Mouse (Mus musculus): ENCODE data around the gene Inpp5e. TPM values are rescaled to one million over a fixed set of nuclear protein-coding genes. Genes with fewer than 3 reads are reported as not detected.

The Inpp5e gene
- polyA plus RNA-seq, 1 experiment from 2014 or later, result 15.5 TPM

- Histone ChIP-seq H3K27ac (replicated peaks) (no peak within 1 kb of the TSS), H3K27me3 (replicated peaks) (no peaks in the 10 kb centered on the region), H3K9me3 (no peaks in the 10 kb centered on the region), H3K36me3 (peaks cover 36% of the 10 kb centered on the region), H3K9ac (no peak within 1 kb of the TSS), H3K4me1 (peaks cover 17% of the 10 kb centered on the region), H3K4me3 (no peak within 1 kb of the TSS), H3K4me2 (no peak within 1 kb of the TSS)
- ATAC-seq (ENCODE audit: extremely low read depth, insufficient number of reproducible peaks, low FRiP score, low TSS enrichment), result no peak
- WGBS, result 41% methylated on average over 3 of the region's 3 CpGs
These were observed 48.2 kb downstream of the Inpp5e start, which contains the start of gene Card9 for GRCm38 (mm10) chr2:26360772-26361171. Gene Card9 (minus strand): TSS chr2:26360918.

- Histone ChIP-seq H3K9ac (no peak overlapping the region), H3K4me1 (peaks cover 10% of the 10 kb centered on the region), H3K4me2 (no peak overlapping the region), H3K9me3 (no peaks in the 10 kb centered on the region), H3K27me3 (replicated peaks) (no peaks in the 10 kb centered on the region), H3K27ac (replicated peaks) (no peak overlapping the region), H3K36me3 (peaks cover 29% of the 10 kb centered on the region), H3K4me3 (no peak overlapping the region)
- ATAC-seq (ENCODE audit: extremely low read depth, insufficient number of reproducible peaks, low FRiP score, low TSS enrichment), result no peak
- 79% methylated on average over 6 of the region's 6 CpGs for WGBS
These were observed 49.0 kb downstream of the Inpp5e start for GRCm38 (mm10) chr2:26359983-26360382.

- no peak for ATAC-seq (ENCODE audit: extremely low read depth, insufficient number of reproducible peaks, low FRiP score, low TSS enrichment)
- Histone ChIP-seq H3K4me1 (no peaks in the 10 kb centered on the region; the same call in 1 of the 2 replicates), H3K9me3 (no peaks in the 10 kb centered on the region), H3K4me3 (no peak overlapping the region), H3K27ac (replicated peaks) (no peak overlapping the region), H3K9ac (no peak overlapping the region), H3K4me2 (no peak overlapping the region), H3K27me3 (replicated peaks) (no peaks in the 10 kb centered on the region), H3K36me3 (peaks cover 17% of the 10 kb centered on the region)
- 81% methylated on average over 13 of the region's 13 CpGs for WGBS
These were observed 50.2 kb downstream of the Inpp5e start for GRCm38 (mm10) chr2:26358667-26359320.

- H3K4me2 ChIP-seq, result no peak overlapping the region
- WGBS, result 52% methylated on average over 15 of the region's 15 CpGs
- peaks cover 4% of the 10 kb centered on the region for H3K36me3 ChIP-seq
- no peak overlapping the region for H3K27ac ChIP-seq (replicated peaks)
- no peaks in the 10 kb centered on the region for H3K9me3 ChIP-seq
- no peaks in the 10 kb centered on the region for H3K27me3 ChIP-seq (replicated peaks)
- H3K9ac ChIP-seq, result no peak overlapping the region
- no peak for ATAC-seq (ENCODE audit: extremely low read depth, insufficient number of reproducible peaks, low FRiP score, low TSS enrichment)
- H3K4me1 ChIP-seq, result peaks cover 5% of the 10 kb centered on the region
- no peak overlapping the region for H3K4me3 ChIP-seq
These were observed 51.5 kb downstream of the Inpp5e start for GRCm38 (mm10) chr2:26357484-26357883.

GRCm38 (mm10) chr2:26356678-26357077 is 52.3 kb downstream of the Inpp5e start:
- Histone ChIP-seq H3K9me3 (no peaks in the 10 kb centered on the region), H3K36me3 (0 out of 2 replicates have a peak, but pooled peaks cover 3% of the 10 kb centered on the region), H3K9ac (no peak overlapping the region), H3K4me3 (no peak overlapping the region), H3K27me3 (replicated peaks) (no peaks in the 10 kb centered on the region), H3K27ac (replicated peaks) (no peak overlapping the region), H3K4me2 (no peak overlapping the region), H3K4me1 (peaks cover 6% of the 10 kb centered on the region)
- ATAC-seq (ENCODE audit: extremely low read depth, insufficient number of reproducible peaks, low FRiP score, low TSS enrichment), result no peak
- 66% methylated on average over 7 of the region's 7 CpGs for WGBS

GRCm38 (mm10) chr2:26356231-26356630 is 52.8 kb downstream of the Inpp5e start:
- WGBS, result 69% methylated on average over 4 of the region's 4 CpGs

GRCm38 (mm10) chr2:26354401-26354800 is 54.6 kb downstream of the Inpp5e start:
- H3K9ac ChIP-seq, result no peak overlapping the region
- H3K9me3 ChIP-seq, result no peaks in the 10 kb centered on the region
- ATAC-seq (ENCODE audit: extremely low read depth, insufficient number of reproducible peaks, low FRiP score, low TSS enrichment), result no peak
- no peak overlapping the region for H3K4me3 ChIP-seq
- no peak overlapping the region for H3K27ac ChIP-seq (replicated peaks)
- no peaks in the 10 kb centered on the region for H3K27me3 ChIP-seq (replicated peaks)
- H3K36me3 ChIP-seq, result peaks cover 10% of the 10 kb centered on the region
- 76% methylated on average over 4 of the region's 4 CpGs for WGBS
- peaks cover 17% of the 10 kb centered on the region for H3K4me1 ChIP-seq
- no peak overlapping the region for H3K4me2 ChIP-seq

More at GRCm38 (mm10) chr2:26356231-26356630, 52.8 kb downstream of the Inpp5e start:
- Histone ChIP-seq H3K4me2 (no peak overlapping the region), H3K36me3 (no peaks in the 10 kb centered on the region), H3K27ac (replicated peaks) (no peak overlapping the region), H3K4me1 (peaks cover 7% of the 10 kb centered on the region), H3K4me3 (no peak overlapping the region), H3K9me3 (no peaks in the 10 kb centered on the region), H3K27me3 (replicated peaks) (no peaks in the 10 kb centered on the region), H3K9ac (no peak overlapping the region)
- ATAC-seq (ENCODE audit: extremely low read depth, insufficient number of reproducible peaks, low FRiP score, low TSS enrichment), result no peak

GRCm38 (mm10) chr2:26353066-26353980 is 55.7 kb downstream of the Inpp5e start:
- Histone ChIP-seq H3K4me1 (peaks cover 24% of the 10 kb centered on the region), H3K36me3 (peaks cover 21% of the 10 kb centered on the region), H3K27ac (replicated peaks) (no peak overlapping the region), H3K9ac (peak overlapping the region; percentile 97), H3K4me2 (peak overlapping the region; percentile 99), H3K4me3 (peak overlapping the region; percentile 86; the same call in 1 of the 2 replicates), H3K27me3 (replicated peaks) (no peaks in the 10 kb centered on the region), H3K9me3 (no peaks in the 10 kb centered on the region)
- ATAC-seq (ENCODE audit: extremely low read depth, insufficient number of reproducible peaks, low FRiP score, low TSS enrichment), result no peak
- WGBS, result 83% methylated on average over 11 of the region's 11 CpGs

GRCm38 (mm10) chr2:26352291-26352910 is 56.6 kb downstream of the Inpp5e start:
- 4% methylated on average over 36 of the region's 36 CpGs for WGBS
- Histone ChIP-seq H3K9me3 (no peaks in the 10 kb centered on the region), H3K4me3 (peak overlapping the region; percentile 86), H3K36me3 (peaks cover 30% of the 10 kb centered on the region), H3K27me3 (replicated peaks) (no peaks in the 10 kb centered on the region), H3K9ac (peak overlapping the region; percentile 97), H3K27ac (replicated peaks) (no peak overlapping the region), H3K4me1 (peaks cover 31% of the 10 kb centered on the region), H3K4me2 (peak overlapping the region; percentile 99)
- no peak for ATAC-seq (ENCODE audit: extremely low read depth, insufficient number of reproducible peaks, low FRiP score, low TSS enrichment)

GRCm38 (mm10) chr2:26351358-26352290 is 57.4 kb downstream of the Inpp5e start, which contains the start of gene Dnlz:
Gene Dnlz (minus strand): TSS chr2:26352110.
- peaks cover 31% of the 10 kb centered on the region for H3K4me1 ChIP-seq
- H3K4me3 ChIP-seq, result peak within 1 kb of the TSS; percentile 86
- peak within 1 kb of the TSS; percentile 99 for H3K4me2 ChIP-seq
- peak within 1 kb of the TSS; percentile 83 for H3K27ac ChIP-seq (replicated peaks)
- 2% methylated on average over 62 of the region's 62 CpGs for WGBS
- ATAC-seq (ENCODE audit: extremely low read depth, insufficient number of reproducible peaks, low FRiP score, low TSS enrichment), result no peak
- H3K27me3 ChIP-seq (replicated peaks), result no peaks in the 10 kb centered on the region
- peaks cover 38% of the 10 kb centered on the region for H3K36me3 ChIP-seq
- no peaks in the 10 kb centered on the region for H3K9me3 ChIP-seq
- H3K9ac ChIP-seq, result peak within 1 kb of the TSS; percentile 97
